Mouse (Mus musculus) midbrain, embryonic 11.5 days (tissue): ENCODE data around the gene Prph. TPM values are rescaled to one million over a fixed set of nuclear protein-coding genes. Genes with fewer than 3 reads are reported as not detected.
A peak's percentile ranks its signal among the peaks of the same experiment; 100 is the strongest.

Experiments
- ATAC-seq: fragments of 200-750 bp; cut with Nextera tagmentation; 2 replicates; pipeline ENCODE4 v1.8.0; 2017; ENCODE audit warnings: moderate TSS enrichment, moderate library complexity; ENCODE audit not compliant: low FRiP score
- DNase-seq: peaks from one replicate; pipeline ENCODE4 v3.0.0; 2015; ENCODE audit warnings: low spot score; ENCODE audit errors: missing footprints
- H3K27ac ChIP-seq: fragments of 300-500 bp; sonication (generic); 2 replicates; pipeline ENCODE4 v1.5.1; 2014; ENCODE audit warnings: low read depth, low read length
- H3K27me3 ChIP-seq: fragments of 300-500 bp; sonication (generic); 2 replicates; pipeline ENCODE4 v1.6.1; 2014; ENCODE audit warnings: mild to moderate bottlenecking, low read length, moderate library complexity, mixed read lengths; ENCODE audit not compliant: control insufficient read depth, insufficient read depth
- H3K36me3 ChIP-seq: fragments of 300-500 bp; sonication (generic); 2 replicates; pipeline ENCODE4 v1.6.1; 2014; ENCODE audit warnings: mild to moderate bottlenecking, low read length, moderate library complexity, mixed read lengths; ENCODE audit not compliant: control insufficient read depth, insufficient read depth
- H3K4me1 ChIP-seq: fragments of 300-500 bp; sonication (generic); 2 replicates; pipeline ENCODE4 v1.6.1; 2014; ENCODE audit warnings: low read length; ENCODE audit not compliant: control insufficient read depth, insufficient read depth
- H3K4me2 ChIP-seq: fragments of 300-500 bp; sonication (generic); 2 replicates; pipeline ENCODE4 v1.6.1; 2014; ENCODE audit warnings: mild to moderate bottlenecking, moderate library complexity
- H3K4me3 ChIP-seq: fragments of 300-500 bp; sonication (generic); 2 replicates; pipeline ENCODE4 v1.5.1; 2014; ENCODE audit warnings: low read depth, low read length
- H3K9ac ChIP-seq: fragments of 300-500 bp; sonication (generic); 2 replicates; pipeline ENCODE4 v1.6.1; 2014; ENCODE audit warnings: low read length
- H3K9me3 ChIP-seq: fragments of 300-500 bp; sonication (generic); 2 replicates; pipeline ENCODE4 v1.6.1; 2016; ENCODE audit warnings: low read length; ENCODE audit not compliant: control insufficient read depth
- WGBS: fragments of 180-500 bp; shearing (Covaris S2); extraction: QIAGEN DNeasy Blood & Tissue Kit; methylation state at CpG from one replicate; pipeline ENCODE4 v1.1.7; 2014; 5-methylcytosine and 5-hydroxymethylcytosine counted together
- polyA plus RNA-seq: library from polyadenylated mRNA; unstranded; fragments of >200 nt; fragmentation: Nextera tagmentation; extraction: Ambion mirVana; gene quantifications from 2 replicates; pipeline ENCODE4 v1.2.1, GENCODE M21; 2014

The Prph gene
- polyA plus RNA-seq, 1 experiment from 2014 or later = 3.6 TPM

DNA sequence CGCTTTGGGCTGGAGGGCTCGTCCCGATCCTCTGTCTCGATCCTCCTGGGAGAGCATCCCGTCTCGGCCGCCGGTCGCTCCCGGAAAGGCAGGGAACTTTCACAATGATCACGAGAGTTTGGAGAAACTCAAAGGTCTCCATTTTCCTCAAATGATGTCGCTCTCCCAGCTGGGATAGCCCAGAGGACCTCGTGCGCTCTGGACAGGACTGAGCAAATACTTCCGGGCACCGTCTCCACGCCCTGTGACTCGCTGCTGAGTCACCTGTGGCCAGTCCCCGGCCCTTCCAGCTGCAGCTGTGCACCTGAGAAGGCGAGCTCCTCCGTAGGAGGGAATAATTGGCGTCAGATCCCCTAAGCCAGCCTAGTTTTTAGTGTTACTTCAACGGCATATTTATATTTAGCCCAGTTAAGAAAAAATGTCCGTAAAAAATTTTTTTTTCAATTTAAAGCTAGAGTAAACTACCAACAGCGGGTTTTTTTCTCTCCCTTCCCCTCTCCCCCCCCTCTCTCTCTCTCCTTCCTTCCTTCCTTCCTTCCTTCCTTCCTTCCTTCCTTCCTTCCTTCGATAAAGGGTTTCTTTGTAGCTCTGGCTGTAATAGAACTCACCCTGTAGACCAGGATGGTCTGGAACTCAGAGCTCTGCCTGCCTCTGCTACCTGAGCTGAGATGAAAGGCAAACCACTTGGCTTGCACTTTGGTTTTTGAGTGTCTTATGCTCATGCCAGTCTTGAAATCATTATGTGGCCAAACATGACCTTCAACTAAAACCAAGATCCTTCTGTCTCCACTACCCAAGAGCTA, 24.2 kb upstream of the Prph start:
- H3K4me3 ChIP-seq = peak overlapping the region; percentile 52
- DNase-seq = peak; percentile 94
- peak overlapping the region; percentile 77 for H3K4me2 ChIP-seq
- ATAC-seq = 0 out of 2 replicates have a peak, but pooled peaks have one; percentile 41
- no peaks in the 10 kb centered on the region for H3K9me3 ChIP-seq
- peak overlapping the region; percentile 72 for H3K9ac ChIP-seq
- no peak overlapping the region for H3K27ac ChIP-seq
- H3K4me1 ChIP-seq = peaks cover 11% of the 10 kb centered on the region
- H3K36me3 ChIP-seq = no peaks in the 10 kb centered on the region
- peaks cover 5% of the 10 kb centered on the region for H3K27me3 ChIP-seq
- WGBS = 18% methylated on average over 26 of the region's 26 CpGs

DNA sequence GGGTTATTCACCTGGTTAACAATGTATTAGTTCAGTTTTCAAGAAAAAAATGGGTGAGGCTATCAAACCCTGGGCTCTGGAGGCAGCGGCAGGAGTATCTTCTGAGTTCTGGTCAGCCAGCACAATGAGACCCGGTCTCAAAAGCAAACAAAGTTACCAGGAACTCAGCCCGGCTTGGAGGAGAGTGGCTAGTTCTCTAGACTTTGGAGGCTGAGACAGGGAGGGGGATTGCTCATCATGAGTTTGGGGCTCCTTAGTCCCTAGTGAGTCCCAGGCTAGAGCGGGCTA, 23.6 kb upstream of the Prph start:
- Histone ChIP-seq H3K4me1 (peaks cover 11% of the 10 kb centered on the region), H3K4me2 (peak overlapping the region; percentile 77), H3K27ac (no peak overlapping the region), H3K27me3 (peaks cover 5% of the 10 kb centered on the region), H3K9ac (no peak overlapping the region), H3K4me3 (peak overlapping the region; percentile 52), H3K9me3 (no peaks in the 10 kb centered on the region), H3K36me3 (no peaks in the 10 kb centered on the region)
- ATAC-seq (no peak), DNase-seq (no peak)
- 84% methylated on average over 4 of the region's 4 CpGs for WGBS

DNA sequence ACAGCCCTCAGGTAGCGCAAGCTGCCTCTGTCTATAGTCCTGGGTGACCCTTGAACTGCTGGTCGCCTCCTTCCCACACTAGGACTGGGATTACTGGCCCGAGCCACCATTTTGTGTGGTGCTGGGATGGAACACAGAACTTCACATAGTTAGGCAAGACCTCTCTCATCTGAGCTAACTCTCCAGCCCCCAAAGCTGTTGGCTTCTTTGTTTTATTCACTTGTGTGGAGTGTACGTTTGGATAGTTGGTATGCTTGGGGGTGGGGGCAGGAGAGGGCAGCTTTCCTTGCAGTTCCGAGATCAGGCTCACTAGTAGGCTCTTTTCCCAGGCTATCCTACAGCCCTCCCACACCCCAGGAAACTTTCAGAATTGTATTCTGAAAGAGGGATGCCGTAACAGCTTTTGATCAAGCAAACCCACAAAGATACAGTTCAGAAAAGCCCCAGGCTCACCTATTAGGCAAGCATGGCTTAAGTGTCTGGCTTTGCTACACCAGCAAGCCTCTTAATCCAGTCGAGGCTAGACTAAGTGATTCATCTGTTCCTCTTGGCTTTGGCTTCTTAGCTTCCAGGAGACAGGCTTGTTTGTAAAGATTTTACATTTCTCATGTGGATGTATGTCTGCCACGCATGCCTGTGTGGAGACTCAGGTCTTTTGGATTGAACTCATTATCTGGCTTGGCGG, 22.8 kb upstream of the Prph start:
- ATAC-seq (no peak), DNase-seq (no peak)
- Histone ChIP-seq H3K9me3 (no peaks in the 10 kb centered on the region), H3K9ac (no peak overlapping the region), H3K36me3 (no peaks in the 10 kb centered on the region), H3K27ac (no peak overlapping the region), H3K4me1 (peaks cover 11% of the 10 kb centered on the region), H3K27me3 (peaks cover 5% of the 10 kb centered on the region), H3K4me3 (peak overlapping the region; percentile 9; the same call in 1 of the 2 replicates), H3K4me2 (peak overlapping the region; percentile 77)
- 77% methylated on average over 9 of the region's 9 CpGs for WGBS

DNA sequence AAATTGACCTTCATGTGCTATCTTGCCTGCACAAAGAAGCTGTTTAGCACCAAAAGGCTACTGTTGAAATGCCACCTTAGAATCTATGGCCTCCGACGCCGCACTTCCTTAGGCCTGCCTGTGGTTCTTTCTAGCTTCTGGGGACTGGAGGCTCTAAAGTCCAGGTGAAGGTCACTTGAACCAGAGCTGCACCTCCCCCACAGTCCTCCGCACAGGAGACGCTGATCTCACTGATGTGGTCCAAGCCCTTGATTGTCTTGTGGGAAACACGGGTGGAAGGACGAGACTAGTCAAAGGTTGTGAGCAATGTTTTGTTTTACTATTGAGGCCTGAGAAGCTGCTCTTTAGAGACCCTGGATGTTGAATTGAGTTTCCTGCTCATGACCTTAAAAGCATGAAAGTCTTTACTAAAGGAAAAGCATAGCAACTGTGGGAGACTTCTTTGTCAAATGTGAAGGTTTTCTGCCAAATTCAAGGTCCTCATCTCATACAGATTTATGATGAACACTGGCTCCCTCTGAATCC, 22.2 kb upstream of the Prph start:
- peaks cover 11% of the 10 kb centered on the region for H3K4me1 ChIP-seq
- H3K4me3 ChIP-seq = no peak overlapping the region
- no peaks in the 10 kb centered on the region for H3K9me3 ChIP-seq
- H3K27ac ChIP-seq = no peak overlapping the region
- 86% methylated on average over 7 of the region's 7 CpGs for WGBS
- H3K4me2 ChIP-seq = peak overlapping the region; percentile 77; the same call in 1 of the 2 replicates
- H3K27me3 ChIP-seq = peaks cover 5% of the 10 kb centered on the region
- no peak overlapping the region for H3K9ac ChIP-seq
- H3K36me3 ChIP-seq = no peaks in the 10 kb centered on the region
- no peak for DNase-seq
- ATAC-seq = no peak

DNA sequence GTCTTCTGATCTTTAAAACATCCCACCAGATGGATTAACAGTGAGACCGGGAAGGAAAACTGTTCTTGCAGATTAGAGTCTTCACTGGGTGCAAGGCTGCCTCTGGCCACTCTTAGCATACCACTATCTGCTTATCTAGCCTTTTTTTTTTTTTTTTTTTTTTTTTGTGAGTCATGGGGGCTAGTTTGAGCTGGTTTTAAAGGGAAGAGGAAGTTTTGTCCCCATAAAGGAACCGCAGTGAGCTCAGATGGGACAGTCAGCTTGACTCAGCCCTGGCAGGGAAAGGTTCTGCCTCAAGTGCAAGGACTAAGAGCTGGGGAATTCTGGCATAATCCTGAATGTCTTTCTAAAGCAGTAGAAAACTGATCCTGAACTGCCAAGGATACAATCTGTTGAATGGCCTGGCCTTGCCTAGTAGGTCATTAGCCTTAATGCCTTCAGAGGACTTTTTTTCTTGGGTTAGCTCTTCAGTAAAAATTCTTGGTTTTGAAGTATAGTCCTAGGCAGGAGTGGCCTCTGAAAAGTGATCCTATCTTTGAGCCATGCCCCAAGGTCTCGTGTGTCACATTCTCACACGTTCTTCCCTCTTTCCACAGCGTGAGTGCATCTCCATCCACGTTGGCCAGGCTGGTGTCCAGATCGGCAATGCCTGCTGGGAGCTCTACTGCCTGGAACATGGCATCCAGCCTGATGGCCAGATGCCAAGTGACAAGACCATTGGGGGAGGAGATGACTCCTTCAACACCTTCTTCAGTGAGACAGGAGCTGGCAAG, 21.3 kb upstream of the Prph start:
- Histone ChIP-seq H3K9ac (no peak overlapping the region), H3K36me3 (no peaks in the 10 kb centered on the region), H3K27ac (no peak overlapping the region), H3K9me3 (no peaks in the 10 kb centered on the region), H3K4me3 (no peak overlapping the region), H3K4me2 (no peak overlapping the region), H3K4me1 (peaks cover 11% of the 10 kb centered on the region), H3K27me3 (peaks cover 5% of the 10 kb centered on the region)
- 91% methylated on average over 7 of the region's 7 CpGs for WGBS
- DNase-seq (no peak), ATAC-seq (no peak)

DNA sequence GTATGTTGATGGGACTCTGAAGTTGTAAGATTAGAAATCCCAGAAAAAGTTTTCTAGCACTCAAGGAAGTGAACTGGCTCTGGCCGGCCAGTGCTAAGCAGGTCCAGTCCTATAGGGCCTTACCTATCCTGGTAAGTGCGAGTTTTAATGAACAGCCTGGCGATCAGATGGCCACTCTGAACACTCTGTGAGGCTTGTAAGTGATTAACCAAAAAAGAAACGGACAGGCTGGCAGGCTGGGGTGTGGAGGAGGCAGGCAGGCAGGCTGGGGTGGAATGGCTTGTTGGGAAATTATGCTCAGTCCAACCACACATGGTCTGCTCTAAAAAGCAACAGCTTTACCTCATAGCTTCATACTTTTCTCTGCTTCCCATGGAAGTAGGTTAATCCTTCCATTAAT, 19.5 kb upstream of the Prph start:
- H3K4me1 ChIP-seq = peaks cover 2% of the 10 kb centered on the region; the same call in 1 of the 2 replicates
- no peak overlapping the region for H3K9ac ChIP-seq
- 95% methylated on average over 4 of the region's 4 CpGs for WGBS
- peaks cover 4% of the 10 kb centered on the region for H3K27me3 ChIP-seq
- no peak overlapping the region for H3K4me2 ChIP-seq
- DNase-seq (no peak), ATAC-seq (no peak)
- no peaks in the 10 kb centered on the region for H3K9me3 ChIP-seq
- no peaks in the 10 kb centered on the region for H3K36me3 ChIP-seq
- H3K4me3 ChIP-seq = no peak overlapping the region
- H3K27ac ChIP-seq = no peak overlapping the region

DNA sequence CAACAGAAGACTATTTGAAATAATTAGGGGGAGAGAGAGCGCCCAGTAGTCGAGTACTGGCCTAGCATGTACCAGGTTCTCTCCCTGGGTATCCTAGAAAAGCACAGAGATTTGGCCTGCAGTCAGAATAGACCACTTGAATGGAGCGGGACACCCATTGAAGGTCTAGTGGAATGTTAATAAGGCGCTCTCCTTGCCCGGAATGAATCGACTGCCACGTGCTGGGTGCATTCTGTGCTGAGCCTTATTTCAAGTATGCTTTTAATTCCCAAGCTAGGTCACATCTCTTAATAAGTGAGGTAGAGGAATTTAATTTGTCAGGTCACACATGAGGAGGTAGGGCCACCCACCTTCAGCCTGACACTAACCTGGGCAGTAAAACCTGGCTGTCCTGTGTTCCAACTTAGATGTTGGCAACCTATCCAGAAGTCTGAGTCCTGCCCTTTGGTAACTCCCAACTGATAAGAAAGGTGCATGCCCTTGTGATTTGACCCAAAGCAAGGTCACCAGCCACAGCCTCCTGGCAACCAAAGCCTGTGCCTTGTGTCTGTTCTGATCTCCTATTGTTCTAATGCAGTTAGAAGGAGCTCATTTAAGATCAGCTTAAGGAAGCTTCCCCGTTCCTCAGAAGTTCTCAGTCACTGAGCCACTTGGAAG, 18.6 kb upstream of the Prph start:
- ATAC-seq (no peak), DNase-seq (no peak)
- Histone ChIP-seq H3K4me3 (no peak overlapping the region), H3K27me3 (no peaks in the 10 kb centered on the region), H3K9me3 (no peaks in the 10 kb centered on the region), H3K27ac (no peak overlapping the region), H3K9ac (no peak overlapping the region), H3K36me3 (no peaks in the 10 kb centered on the region), H3K4me1 (peaks cover 4% of the 10 kb centered on the region; the same call in 1 of the 2 replicates), H3K4me2 (no peak overlapping the region)
- WGBS = 92% methylated on average over 8 of the region's 8 CpGs

DNA sequence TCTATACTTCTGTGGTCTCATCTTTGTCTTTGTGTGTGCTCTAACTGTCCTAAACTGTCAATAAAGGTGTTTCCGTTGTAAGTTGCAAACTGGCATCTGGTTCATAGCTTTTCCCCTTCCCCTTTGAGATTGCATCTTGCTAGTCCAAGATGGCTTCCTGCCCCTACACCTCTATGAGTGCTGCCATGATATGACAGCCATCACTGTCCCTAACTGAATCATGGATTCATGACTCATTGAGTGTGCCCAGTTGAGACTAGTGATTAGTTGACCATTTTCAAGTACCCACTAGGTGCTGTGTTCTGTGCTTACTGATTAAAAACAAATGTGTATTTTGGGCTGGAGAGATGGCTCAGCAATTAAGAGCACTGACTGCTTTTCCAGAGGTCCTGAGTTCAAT, 16.9 kb upstream of the Prph start:
- Histone ChIP-seq H3K36me3 (no peaks in the 10 kb centered on the region), H3K9me3 (no peaks in the 10 kb centered on the region), H3K4me3 (no peak overlapping the region), H3K4me1 (0 out of 2 replicates have a peak, but pooled peaks cover 5% of the 10 kb centered on the region), H3K4me2 (no peak overlapping the region), H3K27ac (no peak overlapping the region), H3K27me3 (no peaks in the 10 kb centered on the region), H3K9ac (no peak overlapping the region)
- DNase-seq (no peak), ATAC-seq (no peak)
- WGBS = 93% methylated on average over 1 of the region's 1 CpGs
